Mouse (Mus musculus) large intestine, adult 2 months (tissue): ENCODE results near the gene Slc39a10. TPM values are rescaled to one million over a fixed set of nuclear protein-coding genes. Genes with fewer than 3 reads are reported as not detected.
"Not testable (repeated sequence)": the region's sequence is repeated elsewhere in the genome, so short reads cannot be mapped to it uniquely, and the experiment has no call there.

Experiments
- DNase-seq: peaks from one replicate; pipeline ENCODE4 v3.0.0-alpha.2; 2012; ENCODE audit warnings: low read depth, low spot score
- WGBS: fragments of 180-500 bp; shearing (Covaris S2); methylation state at CpG from one replicate; pipeline ENCODE4 v1.1.7; 2018; 5-methylcytosine and 5-hydroxymethylcytosine counted together
- polyA plus RNA-seq: library from polyadenylated mRNA; depleted of rRNA; stranded (reverse); fragments of >200 nt; gene quantifications from 2 replicates; pipeline ENCODE4 v1.2.3, GENCODE M21; 2012

The Slc39a10 gene
- polyA plus RNA-seq, 1 experiment = 2.1 TPM

GRCm38 (mm10) chr1:46817934-46818333 lies 74.7 kb downstream of the Slc39a10 start:
- WGBS = 95% methylated on average over 5 of the region's 5 CpGs
- DNase-seq = no peak

GRCm38 (mm10) chr1:46808630-46809029 lies 84.0 kb downstream of the Slc39a10 start:
- 87% methylated on average over 4 of the region's 4 CpGs for WGBS

GRCm38 (mm10) chr1:46805074-46805473 lies 87.6 kb downstream of the Slc39a10 start:
- WGBS = 79% methylated on average over 1 of the region's 1 CpGs
- DNase-seq = no peak

More at GRCm38 (mm10) chr1:46808630-46809029, 84.0 kb downstream of the Slc39a10 start:
- DNase-seq = not testable (repeated sequence)

- WGBS = 73% methylated on average over 4 of the region's 4 CpGs
- DNase-seq = not testable (repeated sequence)
These were observed 110.4 kb downstream of the Slc39a10 start for GRCm38 (mm10) chr1:46782227-46782626.

- DNase-seq = not testable (repeated sequence)
- 86% methylated on average over 7 of the region's 7 CpGs for WGBS
These were observed 122.5 kb downstream of the Slc39a10 start for GRCm38 (mm10) chr1:46770077-46770695.

GRCm38 (mm10) chr1:46769318-46769717 lies 123.3 kb downstream of the Slc39a10 start:
- DNase-seq = not testable (repeated sequence)

GRCm38 (mm10) chr1:46764600-46764999 lies 128.1 kb downstream of the Slc39a10 start:
- not testable (repeated sequence) for DNase-seq
- WGBS = 53% methylated on average over 3 of the region's 3 CpGs
